In the genomic region with DNA sequence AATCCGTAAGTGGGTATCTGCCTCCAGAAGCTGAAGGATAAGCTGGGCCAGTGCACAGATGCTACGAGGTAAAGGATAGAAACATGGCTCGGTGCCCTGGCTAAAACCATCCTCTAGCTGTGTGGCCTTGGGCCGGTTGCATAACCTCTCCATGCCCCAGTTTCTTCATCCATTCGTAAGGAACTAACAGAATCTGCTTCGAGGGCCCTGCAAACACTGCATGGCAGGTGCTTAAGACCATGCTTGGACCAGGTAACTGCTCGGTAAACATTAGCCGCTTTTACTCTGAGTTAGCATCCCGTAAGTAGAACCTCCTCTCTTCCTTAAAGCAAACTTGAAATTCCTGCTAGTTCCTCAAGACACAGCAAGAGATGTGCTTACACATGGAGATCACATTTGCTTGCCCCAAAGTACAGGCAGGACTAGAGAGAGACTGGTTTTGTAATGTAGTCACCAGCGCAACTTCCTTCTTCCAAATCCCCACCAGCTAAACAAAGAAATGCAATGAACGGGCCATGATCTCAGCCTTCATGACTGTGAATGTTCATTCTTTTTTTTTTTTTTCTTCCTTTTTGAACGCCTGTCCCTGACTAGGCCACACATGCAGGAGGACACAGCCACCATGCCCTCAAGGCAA, we compare ENCODE assay signal across 8 mouse cellular contexts. TPM values are rescaled to one million over a fixed set of nuclear protein-coding genes. Genes with fewer than 3 reads are reported as not detected.
DNase-seq lines count a peak whose midpoint lies in the region; ATAC-seq and TF ChIP-seq lines count a peak whose summit lies in the region.

No protein-coding gene starts in this region.

- ATAC-seq in heart, embryonic 13.5 days (ENCODE audit: extremely low read depth, insufficient number of reproducible peaks, low FRiP score, low TSS enrichment) = no peak

- H3K4me1 ChIP-seq in heart, embryonic 13.5 days = peaks cover 71% of the 10 kb centered on the region
- peaks cover 20% of the 10 kb centered on the region for H3K4me1 ChIP-seq in lung, adult 2 months (ENCODE audit: control insufficient read depth, insufficient read depth, low read length)

- TF ChIP-seq POLR2A in lung, adult 2 months (IDR thresholded peaks at IDR 0.05; ENCODE audit: borderline replicate concordance, extremely low read depth, low read depth, low read length) = no peak

- H3K27me3 ChIP-seq in heart, embryonic 13.5 days (replicated peaks) = no peaks in the 10 kb centered on the region

- H3K36me3 ChIP-seq in heart, embryonic 13.5 days = peaks cover 20% of the 10 kb centered on the region

- WGBS in heart, embryonic 13.5 days = 80% methylated on average over 12 of the region's 12 CpGs
- 44% methylated on average over 12 of the region's 12 CpGs for WGBS in lung, adult 2 months

- no peak overlapping the region for H3K4me3 ChIP-seq in heart, embryonic 13.5 days
- H3K4me3 ChIP-seq in lung, adult 2 months (replicated peaks; ENCODE audit: extremely low read depth, low read depth, low read length) = no peak overlapping the region

- H3K4me2 ChIP-seq in heart, embryonic 13.5 days = no peak overlapping the region

- no peak for DNase-seq in heart, adult 9 months (ENCODE audit: low spot score in 2 of 2)
- peak; percentile 81 for DNase-seq in adrenal gland, adult 8-10 months
- peak; percentile 77 for DNase-seq in cerebellum, adult 11 months
- peak; percentile 55 for DNase-seq in lung, adult 2 months
- DNase-seq in embryo, embryonic 10 days (ENCODE audit: low spot score) = no peak
- DNase-seq in thymus, postnatal 0 days (ENCODE audit: low spot score) = no peak
- DNase-seq in right cerebral cortex, postnatal 4 days = no peak

- H3K9me3 ChIP-seq in heart, embryonic 13.5 days = no peaks in the 10 kb centered on the region

- peak overlapping the region; percentile 85 for H3K27ac ChIP-seq in heart, embryonic 13.5 days (replicated peaks)

- TF ChIP-seq CTCF in lung, adult 2 months (IDR thresholded peaks at IDR 0.05; ENCODE audit: insufficient read depth, low read length) = no peak

- H3K9ac ChIP-seq in heart, embryonic 13.5 days = 0 out of 2 replicates have a peak overlapping the region, but pooled peaks have one; percentile 15

RNA-seq across cellular contexts. Expression of gene Nuak1, which starts 28.0 kb away (rescaled TPM):
- polyA plus RNA-seq in heart, embryonic 13.5 days (2015; fragmentation: Nextera tagmentation; extraction: Ambion mirVana) = 2.3 and 2.6 TPM in 2 replicates
- 10 to 100 TPM; 10.1 to 13.6 (median 12.1) TPM for total RNA-seq in adrenal gland, adult 8-10 months (2022)
- 19.2 and 24.3 TPM in 2 replicates for polyA plus RNA-seq in lung, adult 2 months (2012; rRNA removed)
- polyA plus RNA-seq in thymus, postnatal 0 days (2015; fragmentation: Nextera tagmentation; extraction: Ambion mirVana) = 0.50 and 0.73 TPM in 2 replicates

Comparison
In these comparisons a context has a peak if more than half of its experiments do, and no peak if none do; other contexts are left out.
1. DNase-seq: peak in adrenal gland, adult 8-10 months (single experiment), cerebellum, adult 11 months (single experiment) and lung, adult 2 months (single experiment); none in heart, adult 9 months (0 of 2), embryo, embryonic 10 days (single experiment), thymus, postnatal 0 days (single experiment) and right cerebral cortex, postnatal 4 days (single experiment).